Mouse (Mus musculus) liver, embryonic 14 days (tissue): ENCODE measurements around the gene Gm14408. TPM values are rescaled to one million over a fixed set of nuclear protein-coding genes. Genes with fewer than 3 reads are reported as not detected.

Source experiments
- polyA plus RNA-seq: library from polyadenylated mRNA; depleted of rRNA; stranded (reverse); fragments of >200 nt; gene quantifications from 2 replicates; pipeline ENCODE4 v1.2.3, GENCODE M21; 2012; rRNA removed

Gm14408 gene
- polyA plus RNA-seq = not detected in 2 replicates

DNA sequence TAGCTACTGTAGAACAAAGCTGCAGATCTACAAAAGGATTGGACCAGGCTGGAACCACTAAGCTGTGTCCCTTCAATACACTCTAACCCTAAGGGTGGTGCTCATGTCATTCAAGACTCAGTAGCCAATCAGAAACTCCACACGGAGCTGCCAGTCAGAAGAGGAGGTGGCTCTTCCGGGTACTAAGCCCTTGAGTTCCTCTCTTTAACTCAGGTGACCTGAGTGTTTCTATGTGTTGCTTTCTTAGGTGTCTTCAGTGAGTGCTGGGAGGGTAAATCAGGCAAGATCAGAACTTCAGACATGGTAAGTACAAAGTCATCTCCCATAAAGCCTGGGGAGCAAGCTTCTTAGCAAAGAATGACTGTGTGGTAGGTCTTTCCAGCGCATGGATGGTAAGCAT is at the start of gene Gm14408:
Gm14408 (plus strand) TSS at position 301 of the 400 bp plus-strand sequence.

DNA sequence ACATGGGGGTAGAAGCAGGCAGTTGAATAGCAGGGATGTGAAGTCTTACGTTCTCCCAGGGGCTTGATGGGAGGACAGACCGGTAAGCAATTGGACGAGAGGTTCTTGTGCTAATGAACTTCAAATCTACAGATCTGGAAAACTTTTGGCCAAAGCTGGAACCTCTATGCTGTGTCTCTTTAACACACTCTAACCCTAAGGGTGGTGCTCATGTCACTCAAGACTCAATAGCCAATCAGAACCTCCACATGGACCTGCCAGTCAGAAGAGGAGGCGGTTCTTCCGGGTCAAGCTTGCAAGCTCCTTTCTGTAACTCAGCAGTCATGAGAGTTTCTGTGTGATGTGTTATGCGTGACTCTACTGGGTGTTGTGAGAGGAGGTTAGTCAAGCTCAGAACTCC is 32.6 kb upstream of the Gm14408 start, which contains the start of gene Gm14295:
Gm14295 (plus strand) TSS at position 301 of the 400 bp plus-strand sequence.

Other genes with a start within 250 kb of the Gm14408 start
- 3.4 and 3.9 TPM in 2 replicates for gene Gm14308, start 194.8 kb upstream of the Gm14408 start, polyA plus RNA-seq
- 2.3 and 2.6 TPM in 2 replicates for gene Zfp973, start 160.6 kb upstream of the Gm14408 start, polyA plus RNA-seq
- gene Gm14305, start 122.8 kb upstream of the Gm14408 start, polyA plus RNA-seq = 3.3 and 3.4 TPM in 2 replicates
- 2.7 and 3.3 TPM in 2 replicates for gene Gm14295, start 32.5 kb upstream of the Gm14408 start, polyA plus RNA-seq
- 2.8 and 3.2 TPM in 2 replicates for gene Gm14296, start 96.7 kb downstream of the Gm14408 start, polyA plus RNA-seq
- gene Gm14419, start 169.8 kb downstream of the Gm14408 start, polyA plus RNA-seq = 1.4 and 1.9 TPM in 2 replicates
- not detected in 2 replicates for gene Gm14401, start 243.2 kb downstream of the Gm14408 start, polyA plus RNA-seq